Mouse (Mus musculus) intestine, embryonic 14.5 days (tissue): ENCODE data around the gene Tdpoz1. TPM values are rescaled to one million over a fixed set of nuclear protein-coding genes. Genes with fewer than 3 reads are reported as not detected.
"Not testable (repeated sequence)": the region's sequence is repeated elsewhere in the genome, so short reads cannot be mapped to it uniquely, and the experiment has no call there.

ENCODE experiments used
- ATAC-seq: fragments of 200-750 bp; cut with Nextera tagmentation; replicated peaks from 2 replicates; pipeline ENCODE4 v1.8.0; 2017; ENCODE audit warnings: low read depth, moderate number of reproducible peaks, moderate TSS enrichment, moderate library complexity; ENCODE audit not compliant: low FRiP score, low TSS enrichment
- DNase-seq: peaks from one replicate; pipeline ENCODE4 v3.0.0-alpha.2; 2018; ENCODE audit warnings: low spot score
- H3K27ac ChIP-seq: fragments of 300-500 bp; sonication (generic); 2 replicates; pipeline ENCODE4 v1.5.1; 2014; ENCODE audit warnings: low read depth, mild to moderate bottlenecking, control low read depth
- H3K27me3 ChIP-seq: fragments of 300-500 bp; sonication (generic); replicated peaks from 2 replicates; pipeline ENCODE4 v1.6.1; 2014; ENCODE audit warnings: low read length, control low read depth; ENCODE audit not compliant: control insufficient read depth, insufficient read depth
- H3K36me3 ChIP-seq: fragments of 300-500 bp; sonication (generic); 2 replicates; pipeline ENCODE4 v1.6.1; 2014; ENCODE audit warnings: low read length, control low read depth; ENCODE audit not compliant: control insufficient read depth, insufficient read depth
- H3K4me1 ChIP-seq: fragments of 300-500 bp; sonication (generic); replicated peaks from 2 replicates; pipeline ENCODE4 v1.6.1; 2014; ENCODE audit warnings: low read length, control low read depth, mixed read lengths; ENCODE audit not compliant: control insufficient read depth, insufficient read depth
- H3K4me2 ChIP-seq: fragments of 300-500 bp; sonication (generic); 2 replicates; pipeline ENCODE4 v1.6.1; 2014; ENCODE audit warnings: low read length
- H3K4me3 ChIP-seq: fragments of 300-500 bp; sonication (generic); 2 replicates; pipeline ENCODE4 v1.5.1; 2014; ENCODE audit warnings: low read depth, low read length, control low read depth, mixed read lengths
- H3K9ac ChIP-seq: fragments of 300-500 bp; sonication (generic); 2 replicates; pipeline ENCODE4 v1.6.1; 2014; ENCODE audit warnings: mild to moderate bottlenecking, low read length
- H3K9me3 ChIP-seq: fragments of 300-500 bp; sonication (generic); 2 replicates; pipeline ENCODE4 v1.6.1; 2016; ENCODE audit warnings: low read length, control low read depth; ENCODE audit not compliant: control insufficient read depth
- WGBS: fragments of 180-500 bp; shearing (Covaris S2); extraction: QIAGEN DNeasy Blood & Tissue Kit; methylation state at CpG from one replicate; pipeline ENCODE4 v1.1.7; 2014; 5-methylcytosine and 5-hydroxymethylcytosine counted together
- polyA plus RNA-seq: library from polyadenylated mRNA; unstranded; fragments of >200 nt; fragmentation: Nextera tagmentation; extraction: Ambion mirVana; gene quantifications from 2 replicates; pipeline ENCODE4 v1.2.1, GENCODE M21; 2014

Tdpoz1 gene
- polyA plus RNA-seq: not detected in 2 replicates

- H3K4me1 ChIP-seq, H3K27ac ChIP-seq, H3K4me2 ChIP-seq, H3K9me3 ChIP-seq, H3K36me3 ChIP-seq, ATAC-seq, DNase-seq, H3K27me3 ChIP-seq, H3K9ac ChIP-seq, H3K4me3 ChIP-seq: not testable (repeated sequence)
- WGBS: 82% methylated on average over 2 of the region's 4 CpGs
These were observed at the start of gene Tdpoz1 for GRCm38 (mm10) chr3:93676210-93676609. Tdpoz1 (minus strand) TSS chr3:93676310.

DNA sequence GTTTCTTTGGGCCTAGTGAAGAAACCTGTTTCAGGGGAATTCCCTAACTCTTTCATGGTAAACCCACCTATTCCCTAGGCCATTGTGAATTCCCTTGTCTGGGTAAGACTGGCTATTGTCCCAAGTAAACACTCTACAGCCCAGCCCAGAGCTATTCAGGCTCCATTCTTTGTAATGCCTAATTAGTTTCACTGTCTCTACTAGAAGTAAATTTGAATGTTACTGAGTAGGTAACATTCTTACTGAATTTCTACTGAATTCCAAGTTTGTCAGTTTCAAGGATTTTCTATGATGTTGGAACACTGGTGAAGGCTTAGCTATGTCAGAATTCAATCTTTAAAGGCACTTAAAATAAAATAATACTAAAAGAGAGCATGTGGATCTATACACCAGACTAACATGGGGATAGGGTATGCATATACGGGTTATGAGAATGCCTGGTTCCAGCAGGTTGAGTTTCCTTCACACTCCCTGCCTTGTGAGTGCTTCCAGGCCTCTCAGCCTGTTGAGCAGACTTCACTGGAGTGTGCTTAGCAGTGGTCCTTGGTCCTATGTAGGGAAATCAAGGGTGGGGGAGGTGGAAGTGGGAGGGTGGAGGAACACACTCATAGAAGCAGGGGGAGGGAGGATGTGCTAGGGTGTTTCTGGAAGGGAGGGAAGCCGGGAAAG, 33.0 kb upstream of the Tdpoz1 start:
- 90% methylated on average over 2 of the region's 2 CpGs for WGBS
- H3K27me3 ChIP-seq, H3K36me3 ChIP-seq, H3K9ac ChIP-seq, H3K27ac ChIP-seq, H3K4me1 ChIP-seq, H3K9me3 ChIP-seq, ATAC-seq, H3K4me3 ChIP-seq, DNase-seq, H3K4me2 ChIP-seq: not testable (repeated sequence)

GRCm38 (mm10) chr3:93692970-93693369, 16.9 kb upstream of the Tdpoz1 start, which contains the start of gene Gm37596:
Gm37596 (minus strand) TSS chr3:93693070.
- WGBS: 100% methylated on average over 1 of the region's 2 CpGs
- not testable (repeated sequence) for H3K27me3 ChIP-seq, H3K36me3 ChIP-seq, H3K4me2 ChIP-seq, H3K27ac ChIP-seq, H3K4me3 ChIP-seq, ATAC-seq, H3K9me3 ChIP-seq, H3K4me1 ChIP-seq, DNase-seq, H3K9ac ChIP-seq

DNA sequence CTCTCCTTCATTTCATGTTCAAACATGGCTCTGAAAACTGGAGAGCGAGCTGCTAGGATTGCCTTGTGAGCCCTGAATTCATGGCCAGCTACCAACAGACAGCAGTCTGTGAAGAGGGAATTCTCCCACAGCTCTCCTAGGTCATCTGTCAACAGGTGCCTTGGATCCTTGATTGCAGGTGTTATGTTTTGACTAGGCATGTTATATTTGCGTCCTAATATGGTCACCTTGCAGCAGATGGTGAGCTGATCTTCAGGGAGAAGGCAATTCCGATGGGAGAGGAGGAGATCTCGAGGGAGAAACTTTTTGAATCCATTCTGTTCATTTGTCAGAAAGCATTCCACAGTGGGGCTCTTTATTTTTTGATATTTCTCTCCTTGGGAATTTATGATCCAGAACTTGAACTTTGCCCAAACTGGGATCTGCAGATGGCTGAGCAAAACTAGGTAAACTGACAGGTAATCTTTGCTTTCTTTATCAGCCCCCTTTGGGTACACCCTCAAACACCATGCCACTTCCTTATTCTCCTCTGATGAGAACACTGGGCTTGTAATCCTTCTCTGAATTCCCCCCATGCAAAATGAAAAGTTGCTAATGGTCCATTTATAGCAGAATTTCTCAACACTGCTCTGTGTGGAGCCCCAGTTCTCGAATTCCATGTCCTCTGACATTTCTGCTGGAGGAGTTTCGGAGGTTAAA, 5.2 kb downstream of the Tdpoz1 start:
- not testable (repeated sequence) for H3K36me3 ChIP-seq, H3K9ac ChIP-seq, H3K4me1 ChIP-seq, H3K27me3 ChIP-seq, DNase-seq, H3K4me2 ChIP-seq, H3K9me3 ChIP-seq, H3K27ac ChIP-seq, H3K4me3 ChIP-seq
- ATAC-seq: peak; percentile 87
- WGBS: 71% methylated on average over 5 of the region's 6 CpGs

- Histone ChIP-seq H3K36me3 (no peaks in the 10 kb centered on the region), H3K4me1 (no peaks in the 10 kb centered on the region), H3K4me2 (no peak overlapping the region), H3K27ac (no peak overlapping the region), H3K9ac (no peak overlapping the region), H3K27me3 (no peaks in the 10 kb centered on the region), H3K4me3 (no peak overlapping the region), H3K9me3 (no peaks in the 10 kb centered on the region)
- no peak for ATAC-seq
- 77% methylated on average over 1 of the region's 1 CpGs for WGBS
- DNase-seq: no peak
These were observed 21.9 kb downstream of the Tdpoz1 start for GRCm38 (mm10) chr3:93654260-93654659.

GRCm38 (mm10) chr3:93652586-93652985, 23.5 kb downstream of the Tdpoz1 start, which contains the start of gene Tdpoz2:
Tdpoz2 (minus strand) TSS chr3:93652686.
- H3K4me2 ChIP-seq: no peak within 1 kb of the TSS
- no peaks in the 10 kb centered on the region for H3K36me3 ChIP-seq
- no peaks in the 10 kb centered on the region for H3K4me1 ChIP-seq
- no peak within 1 kb of the TSS for H3K4me3 ChIP-seq
- no peaks in the 10 kb centered on the region for H3K27me3 ChIP-seq
- DNase-seq (no peak), ATAC-seq (no peak)
- H3K9me3 ChIP-seq: no peaks in the 10 kb centered on the region
- WGBS: 83% methylated on average over 3 of the region's 3 CpGs
- no peak within 1 kb of the TSS for H3K9ac ChIP-seq
- no peak within 1 kb of the TSS for H3K27ac ChIP-seq

GRCm38 (mm10) chr3:93630917-93631714, 45.0 kb downstream of the Tdpoz1 start:
- H3K27me3 ChIP-seq, H3K4me3 ChIP-seq, H3K27ac ChIP-seq, H3K4me2 ChIP-seq, DNase-seq, H3K36me3 ChIP-seq, ATAC-seq, H3K4me1 ChIP-seq, H3K9me3 ChIP-seq, H3K9ac ChIP-seq: not testable (repeated sequence)
- WGBS: 86% methylated on average over 4 of the region's 4 CpGs
